Mouse (Mus musculus) neural tube, embryonic 11.5 days (tissue): ENCODE measurements around the gene 5730596B20Rik. TPM values are rescaled to one million over a fixed set of nuclear protein-coding genes. Genes with fewer than 3 reads are reported as not detected.
A peak's percentile ranks its signal among the peaks of the same experiment; 100 is the strongest.

Source experiments
- ATAC-seq: fragments of 200-750 bp; cut with Nextera tagmentation; 2 replicates; pipeline ENCODE4 v1.8.0; 2017; ENCODE audit warnings: moderate number of reproducible peaks, mild to moderate bottlenecking, moderate TSS enrichment, moderate library complexity; ENCODE audit not compliant: insufficient read depth, low FRiP score, low TSS enrichment
- DNase-seq: peaks from one replicate; pipeline ENCODE4 v3.0.0-alpha.2; 2015; ENCODE audit warnings: low spot score
- H3K27ac ChIP-seq: fragments of 300-500 bp; sonication (generic); 2 replicates; pipeline ENCODE4 v1.5.1; 2014; ENCODE audit warnings: low read depth, mild to moderate bottlenecking, low read length
- H3K27me3 ChIP-seq: fragments of 300-500 bp; sonication (generic); 2 replicates; pipeline ENCODE4 v1.6.1; 2014; ENCODE audit warnings: mild to moderate bottlenecking, low read length, mixed read lengths; ENCODE audit not compliant: control insufficient read depth, insufficient read depth
- H3K36me3 ChIP-seq: fragments of 300-500 bp; sonication (generic); 2 replicates; pipeline ENCODE4 v1.6.1; 2014; ENCODE audit warnings: mild to moderate bottlenecking, low read length, moderate library complexity, mixed read lengths; ENCODE audit not compliant: control insufficient read depth, insufficient read depth
- H3K4me1 ChIP-seq: fragments of 300-500 bp; sonication (generic); 2 replicates; pipeline ENCODE4 v1.6.1; 2014; ENCODE audit warnings: low read length, mixed read lengths; ENCODE audit not compliant: control insufficient read depth, insufficient read depth
- H3K4me2 ChIP-seq: fragments of 300-500 bp; sonication (generic); 2 replicates; pipeline ENCODE4 v1.6.1; 2014; ENCODE audit warnings: low read depth, mild to moderate bottlenecking, moderate library complexity
- H3K4me3 ChIP-seq: fragments of 300-500 bp; sonication (generic); 2 replicates; pipeline ENCODE4 v1.5.1; 2014; ENCODE audit warnings: low read depth, low read length
- H3K9ac ChIP-seq: fragments of 300-500 bp; sonication (generic); 2 replicates; pipeline ENCODE4 v1.6.1; 2014; ENCODE audit warnings: mild to moderate bottlenecking, low read length
- H3K9me3 ChIP-seq: fragments of 300-500 bp; sonication (generic); 2 replicates; pipeline ENCODE4 v1.6.1; 2016; ENCODE audit warnings: low read length; ENCODE audit not compliant: control insufficient read depth
- WGBS: fragments of 180-500 bp; shearing (Covaris S2); extraction: QIAGEN DNeasy Blood & Tissue Kit; methylation state at CpG from one replicate; pipeline ENCODE4 v1.1.7; 2014; 5-methylcytosine and 5-hydroxymethylcytosine counted together
- polyA plus RNA-seq: library from polyadenylated mRNA; unstranded; fragments of >200 nt; fragmentation: Nextera tagmentation; extraction: Ambion mirVana; gene quantifications from 2 replicates; pipeline ENCODE4 v1.2.1, GENCODE M21; 2014

5730596B20Rik gene
- polyA plus RNA-seq, 1 experiment from 2014 or later: 4.5 TPM

- H3K4me3 ChIP-seq: peak overlapping the region; percentile 91
- H3K9me3 ChIP-seq: no peaks in the 10 kb centered on the region
- peaks cover 61% of the 10 kb centered on the region for H3K4me1 ChIP-seq
- peak overlapping the region; percentile 78 for H3K4me2 ChIP-seq
- DNase-seq: no peak
- no peak for ATAC-seq
- 11% methylated on average over 5 of the region's 5 CpGs for WGBS
- H3K9ac ChIP-seq: peak overlapping the region; percentile 99
- H3K36me3 ChIP-seq: peaks cover 8% of the 10 kb centered on the region
- H3K27me3 ChIP-seq: no peaks in the 10 kb centered on the region
- peak overlapping the region; percentile 100 for H3K27ac ChIP-seq
These were observed 6.4 kb upstream of the 5730596B20Rik start for GRCm38 (mm10) chr6:52170898-52171223.

GRCm38 (mm10) chr6:52171331-52171730 is 6.0 kb upstream of the 5730596B20Rik start:
- ATAC-seq (no peak), DNase-seq (peak; percentile 85)
- Histone ChIP-seq H3K4me1 (peaks cover 63% of the 10 kb centered on the region), H3K9me3 (no peaks in the 10 kb centered on the region), H3K9ac (peak overlapping the region; percentile 99), H3K27me3 (no peaks in the 10 kb centered on the region), H3K36me3 (peaks cover 8% of the 10 kb centered on the region), H3K4me2 (peak overlapping the region; percentile 78), H3K27ac (peak overlapping the region; percentile 100), H3K4me3 (peak overlapping the region; percentile 91)
- 4% methylated on average over 4 of the region's 4 CpGs for WGBS

GRCm38 (mm10) chr6:52171938-52172337 is 5.4 kb upstream of the 5730596B20Rik start:
- H3K4me2 ChIP-seq: peak overlapping the region; percentile 78
- H3K4me1 ChIP-seq: peaks cover 65% of the 10 kb centered on the region

GRCm38 (mm10) chr6:52172501-52172900 is 4.8 kb upstream of the 5730596B20Rik start:
- ATAC-seq (peak; percentile 71), DNase-seq (peak; percentile 98)
- Histone ChIP-seq H3K4me3 (peak overlapping the region; percentile 91), H3K27ac (peak overlapping the region; percentile 100), H3K4me2 (peak overlapping the region; percentile 78), H3K27me3 (no peaks in the 10 kb centered on the region), H3K4me1 (peaks cover 62% of the 10 kb centered on the region), H3K9ac (peak overlapping the region; percentile 99), H3K36me3 (peaks cover 8% of the 10 kb centered on the region), H3K9me3 (no peaks in the 10 kb centered on the region)
- WGBS: under 1% methylated on average over 35 of the region's 35 CpGs

More at GRCm38 (mm10) chr6:52171938-52172337, 5.4 kb upstream of the 5730596B20Rik start:
- DNase-seq (peak; percentile 53), ATAC-seq (no peak)
- WGBS: 4% methylated on average over 7 of the region's 7 CpGs
- peaks cover 8% of the 10 kb centered on the region for H3K36me3 ChIP-seq
- peak overlapping the region; percentile 100 for H3K27ac ChIP-seq
- no peaks in the 10 kb centered on the region for H3K27me3 ChIP-seq
- H3K9ac ChIP-seq: peak overlapping the region; percentile 99
- H3K4me3 ChIP-seq: peak overlapping the region; percentile 91
- no peaks in the 10 kb centered on the region for H3K9me3 ChIP-seq

GRCm38 (mm10) chr6:52173648-52174047 is 3.6 kb upstream of the 5730596B20Rik start:
- Histone ChIP-seq H3K27me3 (no peaks in the 10 kb centered on the region), H3K9ac (peak overlapping the region; percentile 32), H3K36me3 (peaks cover 8% of the 10 kb centered on the region), H3K4me1 (peaks cover 52% of the 10 kb centered on the region), H3K27ac (peak overlapping the region; percentile 100), H3K4me2 (peak overlapping the region; percentile 78), H3K9me3 (no peaks in the 10 kb centered on the region), H3K4me3 (peak overlapping the region; percentile 91)
- ATAC-seq: no peak
- WGBS: 0% methylated on average over 4 of the region's 4 CpGs
- peak; percentile 41 for DNase-seq

GRCm38 (mm10) chr6:52174968-52175751 is 2.1 kb upstream of the 5730596B20Rik start:
- Histone ChIP-seq H3K4me2 (peak overlapping the region; percentile 78), H3K4me1 (peaks cover 48% of the 10 kb centered on the region), H3K36me3 (peaks cover 3% of the 10 kb centered on the region), H3K27me3 (no peaks in the 10 kb centered on the region), H3K4me3 (peak overlapping the region; percentile 91), H3K9me3 (no peaks in the 10 kb centered on the region), H3K9ac (peak overlapping the region; percentile 99), H3K27ac (peak overlapping the region; percentile 100)
- DNase-seq (peak; percentile 91), ATAC-seq (peak; percentile 63)
- under 1% methylated on average over 40 of the region's 41 CpGs for WGBS

GRCm38 (mm10) chr6:52175864-52176263 is 1.4 kb upstream of the 5730596B20Rik start:
- Histone ChIP-seq H3K27ac (peak overlapping the region; percentile 100), H3K27me3 (no peaks in the 10 kb centered on the region), H3K9me3 (no peaks in the 10 kb centered on the region), H3K9ac (peak overlapping the region; percentile 99), H3K36me3 (peaks cover 3% of the 10 kb centered on the region; the same call in 1 of the 2 replicates), H3K4me3 (peak overlapping the region; percentile 91), H3K4me1 (peaks cover 48% of the 10 kb centered on the region), H3K4me2 (peak overlapping the region; percentile 78)
- peak; percentile 32 for ATAC-seq
- under 1% methylated on average over 14 of the region's 35 CpGs for WGBS
- peak; percentile 89 for DNase-seq

GRCm38 (mm10) chr6:52176391-52176790 is 907 bp upstream of the 5730596B20Rik start:
- DNase-seq (peak; percentile 66), ATAC-seq (no peak)
- H3K27ac ChIP-seq: peak overlapping the region; percentile 100
- peak overlapping the region; percentile 78 for H3K4me2 ChIP-seq
- peaks cover 3% of the 10 kb centered on the region; the same call in 1 of the 2 replicates for H3K36me3 ChIP-seq
- WGBS: 1% methylated on average over 6 of the region's 6 CpGs
- peak overlapping the region; percentile 91 for H3K4me3 ChIP-seq
- H3K9ac ChIP-seq: peak overlapping the region; percentile 99
- H3K9me3 ChIP-seq: no peaks in the 10 kb centered on the region
- no peaks in the 10 kb centered on the region for H3K27me3 ChIP-seq
- H3K4me1 ChIP-seq: peaks cover 48% of the 10 kb centered on the region

- WGBS: 1% methylated on average over 9 of the region's 9 CpGs
- Histone ChIP-seq H3K27me3 (no peaks in the 10 kb centered on the region), H3K4me3 (peak overlapping the region; percentile 91), H3K36me3 (no peaks in the 10 kb centered on the region), H3K27ac (peak overlapping the region; percentile 100), H3K4me1 (peaks cover 51% of the 10 kb centered on the region), H3K9me3 (no peaks in the 10 kb centered on the region), H3K9ac (peak overlapping the region; percentile 99), H3K4me2 (peak overlapping the region; percentile 78)
- DNase-seq: peak; percentile 54
- no peak for ATAC-seq
These were observed 508 bp downstream of the 5730596B20Rik start for GRCm38 (mm10) chr6:52177806-52178205.
